Mouse (Mus musculus) cerebellum, postnatal 4 days (tissue): Measurements from ENCODE around the gene Tmem167b.
A peak's percentile ranks its signal among the peaks of the same experiment; 100 is the strongest.

Source experiments
- DNase-seq, 2 experiments: peaks; one replicate each; pipeline ENCODE4 v3.0.0; 2022; ENCODE audit warnings: low spot score in 2 of 2, mixed read lengths in 1 of 2

Tmem167b gene

GRCm38 (mm10) chr3:108537303-108537702, 25.0 kb downstream of the Tmem167b start:
- DNase-seq, result peak; percentile 63 to 87

GRCm38 (mm10) chr3:108536517-108537260, 25.6 kb downstream of the Tmem167b start, which contains the start of gene 5330417C22Rik:
Gene 5330417C22Rik, minus strand, starts transcription at chr3:108536536.
- DNase-seq, result peak; percentile 32 to 64

GRCm38 (mm10) chr3:108535896-108536516, 26.3 kb downstream of the Tmem167b start:
- peak in 1 of 2 experiments; percentile 17 for DNase-seq

GRCm38 (mm10) chr3:108533951-108534350, 28.3 kb downstream of the Tmem167b start, which contains the start of gene 1700013F07Rik:
Gene 1700013F07Rik, plus strand, starts transcription at chr3:108534150.
- no peak for DNase-seq

GRCm38 (mm10) chr3:108533114-108533885, 29.0 kb downstream of the Tmem167b start:
- DNase-seq, result no peak

GRCm38 (mm10) chr3:108528489-108528888, 33.8 kb downstream of the Tmem167b start:
- no peak for DNase-seq

- no peak for DNase-seq
These were observed 38.9 kb downstream of the Tmem167b start for GRCm38 (mm10) chr3:108523415-108523814.

- DNase-seq, result no peak
These were observed 44.0 kb downstream of the Tmem167b start for GRCm38 (mm10) chr3:108518276-108518675.

GRCm38 (mm10) chr3:108513465-108513864, 48.8 kb downstream of the Tmem167b start:
- DNase-seq, result no peak

GRCm38 (mm10) chr3:108510716-108511483, 51.4 kb downstream of the Tmem167b start:
- peak in 1 of 2 experiments; percentile 73 for DNase-seq

- no peak for DNase-seq
These were observed 52.1 kb downstream of the Tmem167b start for GRCm38 (mm10) chr3:108510156-108510555.

- no peak for DNase-seq
These were observed 53.4 kb downstream of the Tmem167b start for GRCm38 (mm10) chr3:108508745-108509474.
